Mouse (Mus musculus) frontal cortex, postnatal 36 days (tissue): Measurements from ENCODE around the gene Chuk.

ENCODE experiments used
- DNase-seq, 2 experiments: peaks; one replicate each; pipeline ENCODE4 v3.0.0; 2022; ENCODE audit warnings: low spot score in 2 of 2

The Chuk gene

DNA sequence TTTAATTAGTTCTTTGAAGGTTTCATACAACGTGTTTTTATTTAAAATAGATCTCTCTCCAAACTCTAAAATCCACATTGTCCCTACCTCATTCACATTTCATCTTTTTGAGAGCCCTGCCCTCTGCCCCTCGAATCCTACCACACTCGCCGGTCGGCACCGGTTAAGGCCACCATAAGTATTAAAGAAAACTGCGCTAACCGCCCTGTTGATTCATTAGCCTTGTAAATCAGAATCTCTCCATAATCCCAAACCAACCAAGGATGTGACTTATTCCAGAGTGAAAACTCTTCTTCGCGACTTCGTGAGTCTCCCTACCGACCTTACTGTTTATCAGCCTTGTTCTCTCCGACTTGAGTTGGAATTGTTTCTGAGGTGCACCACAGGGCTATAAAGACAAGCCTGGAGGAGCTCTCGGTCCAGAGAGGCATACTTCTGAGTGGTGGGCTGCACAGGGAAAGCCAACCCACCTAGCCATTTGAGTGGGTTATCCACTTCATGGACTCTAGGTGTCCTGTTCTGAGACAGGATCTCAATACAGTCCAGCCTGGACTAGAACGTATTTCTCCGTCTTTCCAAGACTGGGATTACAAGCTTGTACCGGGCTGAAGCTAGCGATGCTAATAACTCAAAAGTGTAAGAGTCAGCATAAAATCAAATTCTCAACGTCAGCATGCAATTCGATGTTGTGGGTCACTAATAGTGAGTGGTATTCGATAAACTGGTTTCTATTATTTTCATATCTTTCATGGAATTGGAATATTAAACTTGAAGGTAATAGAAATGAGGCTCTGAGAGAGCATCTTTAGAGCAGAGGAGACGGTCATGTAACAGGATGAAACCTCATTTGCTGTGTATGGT lies 611 bp upstream of the Chuk start:
- peak; percentile 15 for DNase-seq

DNA sequence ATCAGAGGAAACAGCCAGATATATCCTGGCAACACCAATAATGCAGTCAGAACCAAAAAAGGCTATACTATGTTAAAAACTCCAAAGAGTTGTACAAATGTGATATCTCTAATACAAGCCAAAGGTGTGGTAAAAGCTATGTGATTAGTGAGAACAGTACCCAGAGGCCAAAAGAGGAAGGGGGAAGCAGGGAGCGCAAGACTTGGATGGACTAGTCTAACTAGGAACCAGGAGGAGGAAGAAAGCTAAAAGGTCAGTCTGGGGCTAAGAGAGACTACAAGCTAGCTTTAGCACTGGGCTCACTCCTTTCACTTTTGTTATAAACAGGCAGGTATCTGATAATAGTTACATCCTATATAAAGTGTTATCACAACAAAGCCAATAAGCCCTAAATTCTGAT lies 2.9 kb downstream of the Chuk start:
- DNase-seq, result no peak

- no peak for DNase-seq
Observed at GRCm38 (mm10) chr19:44103001-44103400, 4.3 kb downstream of the Chuk start.

- no peak for DNase-seq
Observed at GRCm38 (mm10) chr19:44100840-44101239, 6.4 kb downstream of the Chuk start.

DNA sequence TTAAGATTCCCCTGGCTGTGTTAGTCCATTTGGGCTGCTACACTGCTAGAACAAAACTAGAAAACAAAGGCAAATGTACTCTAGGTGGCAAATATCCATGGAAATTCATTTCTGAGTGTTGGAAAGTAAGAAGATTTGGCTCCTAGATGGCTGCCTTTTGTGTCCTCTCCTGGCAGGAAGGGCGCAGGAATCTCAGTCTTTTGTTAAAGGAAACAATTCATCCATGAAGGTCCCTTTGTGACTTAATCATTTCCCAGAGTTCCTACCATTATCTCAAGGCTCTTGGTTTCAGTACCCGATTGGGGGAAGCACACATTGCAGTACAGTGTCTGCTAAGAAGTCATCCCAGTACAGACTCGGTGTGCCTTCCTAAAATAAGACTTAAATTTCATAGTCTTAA lies 21.0 kb downstream of the Chuk start:
- no peak for DNase-seq

GRCm38 (mm10) chr19:44080920-44081319 lies 26.4 kb downstream of the Chuk start:
- DNase-seq, result no peak

DNA sequence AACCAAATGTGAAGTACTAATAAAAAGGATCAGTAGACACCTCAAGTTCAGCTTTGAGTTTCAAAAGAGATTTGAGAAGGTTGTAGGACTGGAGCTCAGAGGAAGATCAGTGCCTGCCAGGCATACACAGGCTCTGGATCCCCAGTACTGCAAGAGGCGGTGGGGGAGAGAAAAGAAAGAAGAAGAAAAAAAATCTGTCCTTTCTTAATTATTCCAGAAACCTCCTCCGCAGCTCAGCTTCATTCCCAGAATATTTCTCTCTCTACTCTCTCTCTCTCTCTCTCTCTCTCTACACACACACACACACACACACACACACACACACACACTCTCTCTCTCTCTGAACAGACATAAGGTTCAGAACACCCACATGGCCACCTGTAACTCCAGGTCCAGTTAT lies 27.3 kb downstream of the Chuk start:
- no peak for DNase-seq

- DNase-seq, result no peak
Observed at GRCm38 (mm10) chr19:44077024-44077423, 30.3 kb downstream of the Chuk start.

DNA sequence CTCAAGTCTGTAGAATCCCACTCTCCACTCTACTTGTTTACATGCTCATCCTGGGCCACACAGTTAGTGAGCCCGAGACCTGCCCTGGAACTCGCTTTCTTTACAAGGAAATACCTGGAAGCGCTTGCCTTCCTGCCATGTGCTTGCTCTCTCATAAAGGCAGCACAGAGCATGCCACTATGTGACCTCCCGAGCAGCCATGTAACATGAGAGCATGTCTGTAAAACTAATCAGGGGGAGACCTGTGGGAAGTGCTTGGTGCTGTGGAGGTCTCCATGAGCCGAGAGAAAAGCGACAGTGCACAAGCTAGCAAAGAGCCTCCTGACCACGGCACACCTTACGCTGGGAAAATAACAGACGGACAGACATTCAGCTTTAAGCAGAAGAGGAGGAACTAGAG lies 30.8 kb downstream of the Chuk start:
- no peak for DNase-seq

DNA sequence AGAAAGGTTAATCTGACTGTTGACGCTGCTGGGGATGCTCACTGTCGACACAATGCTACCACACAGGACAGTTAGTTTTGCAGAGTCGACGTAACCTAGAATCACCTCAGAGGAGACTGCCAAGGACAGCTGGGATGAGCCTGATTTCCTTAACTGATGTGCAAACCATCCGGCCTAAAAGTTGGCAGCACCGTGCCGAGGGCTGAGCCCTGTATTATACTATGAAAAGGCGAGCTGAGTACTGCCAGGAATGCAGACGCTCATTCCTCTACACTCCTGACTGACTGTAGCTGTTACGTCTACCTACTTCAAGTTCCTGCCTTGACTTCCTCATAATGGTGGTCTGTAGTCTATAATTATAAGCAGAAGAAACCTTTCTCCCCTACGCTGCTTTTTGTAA lies 32.3 kb downstream of the Chuk start:
- DNase-seq, result no peak

DNA sequence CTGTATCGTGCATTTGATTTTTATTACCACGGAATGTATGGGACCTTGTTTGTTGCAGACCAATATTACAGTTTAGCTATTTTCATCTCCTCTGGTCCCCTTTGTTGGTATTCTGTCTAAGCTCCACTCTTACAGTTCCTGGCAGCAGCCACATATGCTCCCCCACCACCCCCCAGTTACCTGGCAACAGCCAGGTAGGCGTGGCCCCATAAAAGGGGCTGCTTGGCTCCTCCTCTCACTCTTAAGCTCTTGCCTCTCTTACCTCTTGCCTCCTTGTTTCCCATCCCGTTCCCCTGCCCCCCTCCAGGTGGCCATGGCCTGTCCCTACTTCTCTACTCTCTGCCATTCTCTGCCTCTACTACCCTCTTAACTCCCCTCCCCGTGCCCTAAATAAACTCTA lies 36.1 kb downstream of the Chuk start:
- no peak for DNase-seq

DNA sequence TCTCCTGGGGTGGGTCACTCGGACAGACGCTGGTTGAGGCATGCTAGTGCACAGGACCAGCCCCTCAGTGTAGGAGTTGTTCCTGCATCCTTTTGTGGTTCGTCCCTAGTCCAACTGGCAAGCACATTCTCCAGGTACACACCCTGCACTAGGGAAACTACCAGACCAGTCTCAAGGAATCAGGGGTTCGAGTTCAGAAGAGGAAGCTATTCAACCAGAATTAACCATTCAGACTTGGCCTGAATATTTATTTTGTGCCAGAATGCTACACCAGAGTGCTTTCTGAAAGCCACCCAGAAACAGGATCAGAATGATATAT lies 37.4 kb downstream of the Chuk start:
- DNase-seq, result no peak

DNA sequence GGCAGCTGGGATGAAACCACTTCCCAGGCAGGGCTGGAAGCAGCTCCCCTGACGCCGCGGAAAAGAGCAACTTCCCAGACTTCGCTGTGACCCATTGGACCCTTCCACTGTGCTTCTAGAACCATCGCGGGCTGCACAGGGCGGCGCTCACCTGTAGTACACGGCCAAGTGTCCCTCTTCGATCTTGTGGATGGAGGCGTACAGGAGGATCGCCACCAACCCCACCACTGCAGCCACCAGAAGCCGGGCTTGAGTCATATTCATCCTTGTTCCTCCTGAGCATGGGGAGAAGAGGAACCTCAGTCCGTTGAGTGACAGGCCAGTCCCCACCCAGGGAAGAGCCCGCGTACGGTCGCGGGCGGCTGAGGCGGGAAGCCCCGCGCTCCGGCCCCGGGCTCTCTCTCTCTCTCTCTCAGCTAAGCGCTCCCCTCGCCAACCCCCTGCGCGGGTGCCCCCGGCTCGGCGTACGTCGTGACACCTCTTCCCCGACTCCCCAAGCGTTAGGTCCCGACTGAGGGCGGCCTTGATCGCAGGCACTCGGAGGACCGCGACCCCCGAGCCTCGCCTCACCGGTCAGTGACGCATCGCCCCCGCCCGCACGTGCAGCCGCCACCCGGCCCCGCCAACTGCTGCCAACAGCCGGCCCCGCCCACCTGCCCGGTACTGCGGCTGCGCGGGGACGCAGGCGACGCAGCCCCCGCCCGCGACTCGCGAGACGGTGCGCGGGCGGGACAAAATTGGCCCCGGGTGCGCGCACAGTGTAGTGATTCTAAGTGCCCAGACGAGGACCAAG lies 38.0 kb downstream of the Chuk start, which contains the start of gene Erlin1:
TSS of gene Erlin1 (minus strand) at position 665 of the 793 bp plus-strand sequence.
- peak; percentile 90 to 91 for DNase-seq

GRCm38 (mm10) chr19:44068232-44068631 lies 39.0 kb downstream of the Chuk start:
- DNase-seq, result no peak

GRCm38 (mm10) chr19:44067323-44068049 lies 39.8 kb downstream of the Chuk start:
- no peak for DNase-seq

DNA sequence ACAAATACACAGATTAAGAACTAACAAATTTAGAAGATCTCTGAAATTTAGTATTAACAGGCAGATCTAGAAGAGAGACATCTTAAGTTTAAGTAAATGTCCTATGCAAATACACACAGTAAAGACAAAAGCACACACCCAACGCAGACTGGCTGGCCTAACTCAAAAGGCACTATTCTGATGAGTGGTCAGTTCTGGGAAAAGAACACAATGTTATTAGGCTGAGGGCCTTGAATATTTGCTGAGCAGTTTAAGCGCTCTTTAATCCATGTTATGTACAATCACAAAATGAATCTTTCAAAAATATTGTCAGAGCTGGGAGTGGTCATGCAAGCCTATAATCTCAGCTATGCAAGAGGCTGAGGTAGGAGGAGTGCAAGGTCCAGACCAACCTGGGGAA lies 42.5 kb downstream of the Chuk start:
- DNase-seq, result no peak

DNA sequence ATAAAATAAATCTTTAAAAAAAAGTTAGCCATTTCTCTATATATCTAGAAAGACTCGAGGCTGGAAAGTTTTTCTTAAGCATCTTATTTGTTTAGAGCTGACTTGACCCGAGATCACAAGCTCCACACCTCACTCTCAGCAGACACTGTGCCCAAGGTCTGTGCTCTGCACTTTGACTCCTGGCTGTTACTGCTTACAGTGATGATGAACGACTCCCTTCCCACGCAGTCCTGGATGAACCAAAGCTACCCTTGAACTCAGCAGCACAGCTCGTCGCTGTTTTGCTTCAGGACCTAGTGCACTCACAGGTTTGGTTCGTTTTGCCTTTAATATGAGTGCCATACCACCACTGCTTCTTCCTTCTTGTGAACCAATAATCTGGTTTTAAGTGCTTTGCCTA lies 43.5 kb downstream of the Chuk start:
- DNase-seq, result no peak

DNA sequence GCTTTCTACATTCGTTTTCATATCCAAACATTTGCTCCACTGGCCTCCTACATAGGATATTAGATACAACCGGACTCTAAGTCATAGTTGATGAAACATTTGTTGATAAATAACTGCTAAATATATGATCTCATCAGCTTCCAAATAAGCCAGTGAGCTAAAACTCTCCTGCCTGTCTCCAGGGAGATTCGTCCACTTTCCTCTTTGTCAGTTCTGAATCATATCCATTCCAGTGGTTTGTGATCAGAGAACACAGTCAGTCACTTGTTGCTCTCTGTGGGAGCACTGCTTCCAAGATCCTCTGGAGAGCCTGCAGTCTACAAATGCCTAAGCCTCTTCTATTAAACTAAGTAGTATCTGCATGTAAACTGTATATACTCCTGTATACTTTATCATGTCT lies 47.1 kb downstream of the Chuk start:
- no peak for DNase-seq

DNA sequence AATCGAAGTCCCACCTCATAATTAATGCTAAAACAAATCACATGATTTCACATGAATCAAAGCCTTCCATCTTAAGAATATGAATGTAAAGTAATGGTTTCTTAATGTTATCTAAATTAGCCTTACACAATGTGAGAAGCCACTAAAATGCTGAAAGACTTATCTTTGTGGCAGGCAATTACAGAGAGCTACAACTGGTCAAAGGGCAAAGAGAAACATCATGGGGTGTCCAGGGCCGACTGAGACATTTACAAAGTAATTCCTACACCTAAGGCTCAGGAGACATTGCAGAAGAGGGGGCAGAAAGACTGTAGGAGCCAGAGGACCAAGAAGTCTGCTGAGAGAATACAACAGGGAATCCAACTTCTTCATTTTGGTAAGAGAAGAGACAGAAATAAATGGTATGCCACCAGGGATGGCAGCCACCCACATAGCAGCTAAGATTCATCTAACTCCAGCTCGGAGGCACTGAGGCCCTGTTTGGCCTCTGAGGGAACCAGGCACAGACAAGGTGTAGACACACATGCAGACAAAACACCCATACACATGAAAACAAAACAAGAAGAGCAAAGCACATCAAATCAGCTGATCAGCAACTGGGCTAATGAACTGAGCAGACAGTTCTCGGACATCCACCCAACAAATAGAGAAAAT lies 52.0 kb downstream of the Chuk start:
- DNase-seq, result no peak

DNA sequence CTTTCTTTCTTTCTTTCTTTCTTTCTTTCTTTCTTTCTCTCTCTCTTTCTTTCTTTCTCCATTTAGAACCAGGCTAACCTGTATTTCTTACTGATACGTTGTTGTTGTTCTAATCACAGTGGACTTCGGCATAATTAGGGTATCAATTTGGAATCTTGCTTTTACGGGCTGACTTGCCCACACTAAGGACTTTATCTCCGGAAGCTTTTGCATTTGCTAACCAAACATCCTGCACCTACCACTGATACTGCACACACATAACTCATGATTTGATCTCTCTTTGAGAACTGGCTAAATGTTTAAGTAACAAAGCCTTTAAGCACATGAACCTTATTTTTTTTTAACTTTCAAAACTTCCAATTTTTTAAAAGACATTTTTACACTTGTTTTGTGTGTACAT lies 56.9 kb downstream of the Chuk start:
- DNase-seq, result no peak

- no peak for DNase-seq
Observed at GRCm38 (mm10) chr19:44049282-44049681, 58.0 kb downstream of the Chuk start.

DNA sequence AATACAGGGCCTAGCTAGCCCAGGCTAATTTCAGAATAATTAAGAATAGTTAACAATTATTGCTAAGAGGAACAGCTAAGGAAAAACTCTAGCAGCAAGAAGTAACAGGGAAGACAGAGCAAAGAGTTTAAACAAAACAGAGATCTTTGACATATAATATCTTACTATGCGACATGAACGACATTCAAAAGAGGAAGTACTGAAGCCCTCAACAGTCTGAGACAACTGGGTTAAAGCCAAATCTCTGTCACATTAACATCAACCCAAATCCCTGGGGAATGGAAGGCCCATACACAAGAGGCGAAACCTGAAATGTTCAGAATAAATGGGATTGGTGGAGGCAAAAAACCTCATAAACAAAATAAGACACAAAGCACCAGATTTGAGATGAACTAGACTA lies 61.4 kb downstream of the Chuk start:
- no peak for DNase-seq
